Mouse (Mus musculus) cerebellum, adult 2 months (tissue): ENCODE measurements around the gene Stx8. TPM values are rescaled to one million over a fixed set of nuclear protein-coding genes. Genes with fewer than 3 reads are reported as not detected.
A peak's percentile ranks its signal among the peaks of the same experiment; 100 is the strongest.

ENCODE experiments used
- DNase-seq, 2 experiments: peaks; one replicate each; pipeline ENCODE4 v3.0.0; 2021
- H3K27ac ChIP-seq: fragments of 200-500 bp; 2 replicates; pipeline ENCODE4 v1.5.1; 2012; ENCODE audit warnings: low read length, control low read depth, inconsistent platforms; ENCODE audit not compliant: insufficient read depth
- H3K27me3 ChIP-seq: fragments of 200-500 bp; 2 replicates; pipeline ENCODE4 v1.6.1; 2012; ENCODE audit warnings: inconsistent platforms, mild to moderate bottlenecking, low read length, moderate library complexity; ENCODE audit not compliant: control insufficient read depth, insufficient read depth
- H3K4me1 ChIP-seq: fragments of 200-500 bp; 2 replicates; pipeline ENCODE4 v1.6.1; 2011; ENCODE audit warnings: low read length; ENCODE audit not compliant: control insufficient read depth, insufficient read depth
- H3K4me3 ChIP-seq: fragments of 200-500 bp; replicated peaks from 2 replicates; pipeline ENCODE3; 2011; ENCODE audit warnings: mild to moderate bottlenecking, low read depth, low read length, control low read depth; ENCODE audit not compliant: insufficient read depth
- CTCF ChIP-seq: fragments of 200-500 bp; IDR thresholded peaks from 2 replicates; pipeline ENCODE4 v1.5.1; 2011; ENCODE audit warnings: low read depth, mild to moderate bottlenecking, control low read depth, low read length, moderate library complexity, borderline replicate concordance; ENCODE audit not compliant: insufficient read depth
- POLR2A ChIP-seq: fragments of 200-500 bp; IDR thresholded peaks from 2 replicates; pipeline ENCODE4 v1.6.1; 2011; ENCODE audit warnings: low read length, control low read depth, borderline replicate concordance; ENCODE audit not compliant: insufficient read depth
- WGBS: fragments of 180-500 bp; shearing (Covaris S2); methylation state at CpG from one replicate; pipeline ENCODE4 v1.1.7; 2018; 5-methylcytosine and 5-hydroxymethylcytosine counted together
- polyA plus RNA-seq: library from polyadenylated mRNA; depleted of rRNA; stranded (reverse); fragments of >200 nt; gene quantifications from 2 replicates; pipeline ENCODE4 v1.2.3, GENCODE M21; 2012; rRNA removed

The Stx8 gene
- 37.3 and 39.6 TPM in 2 replicates for polyA plus RNA-seq

GRCm38 (mm10) chr11:67965905-67966878 lies at the start of gene Stx8:
Stx8 (plus strand) TSS chr11:67966193.
- Histone ChIP-seq H3K27ac (peak within 1 kb of the TSS; percentile 55; the same call in 1 of the 2 replicates), H3K4me1 (peaks cover 6% of the 10 kb centered on the region), H3K4me3 (peak within 1 kb of the TSS; percentile 99), H3K27me3 (no peaks in the 10 kb centered on the region)
- DNase-seq: peak; percentile 92 to 96
- TF ChIP-seq POLR2A (peak; percentile 65; the same call in 1 of the 2 replicates), CTCF (no peak)
- under 1% methylated on average over 28 of the region's 28 CpGs for WGBS

GRCm38 (mm10) chr11:67917126-67917525 lies 48.9 kb upstream of the Stx8 start:
- TF ChIP-seq POLR2A (no peak), CTCF (no peak)
- DNase-seq: no peak
- Histone ChIP-seq H3K27me3 (no peaks in the 10 kb centered on the region), H3K27ac (no peak overlapping the region), H3K4me3 (no peak overlapping the region), H3K4me1 (peaks cover 3% of the 10 kb centered on the region; the same call in 1 of the 2 replicates)
- 90% methylated on average over 3 of the region's 3 CpGs for WGBS

- no peak for DNase-seq
- H3K4me3 ChIP-seq: no peak overlapping the region
- no peak for TF ChIP-seq CTCF
- no peak for TF ChIP-seq POLR2A
- H3K4me1 ChIP-seq: no peaks in the 10 kb centered on the region
- no peak overlapping the region for H3K27ac ChIP-seq
- 86% methylated on average over 5 of the region's 5 CpGs for WGBS
- H3K27me3 ChIP-seq: no peaks in the 10 kb centered on the region; the same call in 1 of the 2 replicates
Measured at GRCm38 (mm10) chr11:67919593-67919992, 46.4 kb upstream of the Stx8 start.

- TF ChIP-seq POLR2A: no peak
- TF ChIP-seq CTCF: no peak
- Histone ChIP-seq H3K4me1 (no peaks in the 10 kb centered on the region), H3K27ac (no peak overlapping the region), H3K4me3 (no peak overlapping the region), H3K27me3 (no peaks in the 10 kb centered on the region; the same call in 1 of the 2 replicates)
- DNase-seq: no peak
- WGBS: 78% methylated on average over 9 of the region's 9 CpGs
Measured at GRCm38 (mm10) chr11:67920226-67920960, 45.6 kb upstream of the Stx8 start.

- Histone ChIP-seq H3K4me1 (no peaks in the 10 kb centered on the region), H3K27ac (no peak overlapping the region), H3K4me3 (peak overlapping the region; percentile 17), H3K27me3 (no peaks in the 10 kb centered on the region; the same call in 1 of the 2 replicates)
- TF ChIP-seq POLR2A: no peak
- TF ChIP-seq CTCF: no peak
- peak; percentile 11 to 16 for DNase-seq
- WGBS: 9% methylated on average over 47 of the region's 47 CpGs
Measured at GRCm38 (mm10) chr11:67921091-67921826, 44.7 kb upstream of the Stx8 start.

GRCm38 (mm10) chr11:67921827-67922754 lies 43.9 kb upstream of the Stx8 start, which contains the start of gene Usp43:
Usp43 (minus strand) TSS chr11:67922153.
- H3K27me3 ChIP-seq: no peaks in the 10 kb centered on the region; the same call in 1 of the 2 replicates
- H3K4me1 ChIP-seq: no peaks in the 10 kb centered on the region
- peak; percentile 10 to 23 for DNase-seq
- no peak for TF ChIP-seq CTCF
- no peak for TF ChIP-seq POLR2A
- no peak within 1 kb of the TSS for H3K27ac ChIP-seq
- peak within 1 kb of the TSS; percentile 48 for H3K4me3 ChIP-seq
- under 1% methylated on average over 80 of the region's 80 CpGs for WGBS
